Mouse (Mus musculus) right cerebral cortex, postnatal 10 days (tissue): ENCODE results near the gene Plcb3.

Source experiments
- DNase-seq, 2 experiments: peaks; one replicate each; pipeline ENCODE4 v3.0.0; 2021; ENCODE audit warnings: low spot score in 2 of 2

Gene Plcb3

DNA sequence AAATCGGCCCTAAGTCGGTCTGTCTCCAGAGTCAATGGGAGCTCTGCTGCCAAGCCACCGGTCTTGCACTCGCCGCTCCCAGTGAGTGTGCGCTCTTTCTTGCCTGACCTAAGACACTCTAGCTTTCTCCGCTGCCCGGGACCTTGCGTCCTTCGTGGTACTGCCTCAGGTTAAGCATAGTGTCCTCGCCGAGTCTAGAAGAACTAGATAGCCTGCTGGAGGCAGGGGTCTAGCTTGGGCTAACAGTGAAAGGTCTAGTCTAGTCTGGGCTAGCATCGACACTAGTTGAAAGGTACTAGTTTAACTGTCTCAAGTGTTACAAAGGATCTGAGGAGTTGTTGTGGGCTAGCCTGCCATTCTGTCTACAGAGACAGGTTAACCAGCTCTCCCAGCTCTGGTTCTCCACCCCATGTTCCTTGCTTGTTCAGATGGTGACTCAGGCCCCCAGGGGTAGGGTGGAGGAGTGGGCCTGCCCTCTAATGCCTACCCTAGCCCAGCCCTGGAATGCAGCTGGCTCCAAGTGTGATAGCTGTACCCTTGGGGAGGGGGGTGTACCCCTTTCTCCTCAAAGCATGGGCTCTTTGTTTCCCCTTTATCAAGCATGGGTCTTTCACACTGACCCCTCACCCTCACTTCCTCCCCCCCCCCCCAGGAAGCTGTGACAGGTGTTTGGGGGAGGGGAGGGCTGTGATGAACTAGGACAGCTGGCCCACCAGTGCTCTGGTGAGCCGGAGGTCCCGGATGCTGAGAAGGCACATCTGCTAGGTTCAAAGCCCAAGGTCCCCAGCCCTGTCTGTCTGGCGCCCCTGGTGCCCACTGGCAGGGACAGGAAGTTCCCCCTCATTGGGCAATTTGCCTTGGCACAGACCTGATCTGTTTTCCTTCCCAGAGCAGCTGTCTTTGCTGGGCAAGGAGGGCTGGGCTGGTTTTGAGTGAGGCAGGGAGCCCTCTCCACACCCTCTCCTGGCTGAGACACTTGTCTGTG lies at the start of gene Plcb3:
Gene Plcb3 (minus strand): TSS at position 934 of the 985 bp plus-strand sequence.
- DNase-seq: peak; percentile 89 to 92

DNA sequence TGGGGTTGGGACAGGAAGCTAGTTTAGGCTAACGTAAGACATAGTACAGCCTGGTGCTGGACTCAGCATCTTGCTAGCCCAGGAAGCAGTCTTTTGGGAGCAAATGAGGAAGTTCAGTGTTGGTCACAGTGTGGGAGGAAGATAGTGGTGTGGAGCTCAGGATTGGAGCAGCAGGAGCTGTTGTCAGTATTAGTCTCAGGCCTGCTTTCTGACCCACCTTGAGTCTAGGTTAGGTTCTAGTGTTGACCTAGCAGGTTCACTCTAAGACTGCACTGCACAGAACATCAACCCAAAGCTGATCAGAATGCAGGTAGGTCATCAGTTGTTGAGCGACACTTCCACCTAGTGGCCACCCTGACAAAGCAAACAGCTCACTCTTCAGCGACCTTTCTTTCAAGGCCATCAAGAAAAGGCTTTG lies 44.0 kb upstream of the Plcb3 start:
- no peak for DNase-seq

DNA sequence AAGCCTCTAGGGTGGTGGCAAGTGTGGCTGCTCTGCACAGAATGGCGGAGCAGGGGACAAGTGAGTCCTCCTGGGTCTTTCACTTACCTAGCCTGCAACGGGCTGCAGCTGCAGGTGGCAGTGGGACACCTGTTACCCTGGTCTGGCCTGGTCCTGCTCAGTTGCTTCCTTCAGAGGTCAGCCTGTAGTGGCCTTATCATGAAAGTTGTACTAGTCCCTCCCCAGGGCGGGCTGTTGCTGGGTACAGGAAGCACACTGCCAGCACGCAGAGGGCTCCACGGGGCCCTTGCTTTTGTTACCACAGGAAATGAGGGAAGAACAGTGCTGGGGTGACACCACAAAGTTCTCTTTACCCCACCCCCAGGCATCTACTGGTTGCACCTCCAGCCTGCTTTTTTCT lies 42.9 kb upstream of the Plcb3 start, which contains the start of gene Fermt3:
Gene Fermt3 (minus strand): TSS at position 279 of the 400 bp plus-strand sequence.
- DNase-seq: peak; percentile 57 to 67

DNA sequence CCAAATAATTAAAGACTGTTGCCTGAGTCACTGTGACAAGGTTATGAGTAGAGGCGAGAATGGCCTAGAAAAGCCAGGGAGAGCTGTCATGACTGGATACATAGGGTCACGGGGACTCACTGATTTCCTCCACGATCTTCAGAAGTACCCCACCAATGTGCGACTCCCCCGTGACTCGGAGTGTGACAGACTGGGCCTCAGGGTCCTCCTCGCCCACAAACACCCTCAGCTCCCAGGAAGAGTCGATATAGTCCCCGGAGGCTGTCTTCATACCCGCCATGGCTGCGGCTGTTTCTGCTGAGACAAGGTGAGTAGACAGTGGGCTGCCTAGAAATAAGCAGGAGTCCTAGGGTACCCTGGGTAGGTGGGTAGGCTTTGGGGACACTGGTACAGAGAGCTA lies 42.3 kb upstream of the Plcb3 start:
- no peak for DNase-seq

DNA sequence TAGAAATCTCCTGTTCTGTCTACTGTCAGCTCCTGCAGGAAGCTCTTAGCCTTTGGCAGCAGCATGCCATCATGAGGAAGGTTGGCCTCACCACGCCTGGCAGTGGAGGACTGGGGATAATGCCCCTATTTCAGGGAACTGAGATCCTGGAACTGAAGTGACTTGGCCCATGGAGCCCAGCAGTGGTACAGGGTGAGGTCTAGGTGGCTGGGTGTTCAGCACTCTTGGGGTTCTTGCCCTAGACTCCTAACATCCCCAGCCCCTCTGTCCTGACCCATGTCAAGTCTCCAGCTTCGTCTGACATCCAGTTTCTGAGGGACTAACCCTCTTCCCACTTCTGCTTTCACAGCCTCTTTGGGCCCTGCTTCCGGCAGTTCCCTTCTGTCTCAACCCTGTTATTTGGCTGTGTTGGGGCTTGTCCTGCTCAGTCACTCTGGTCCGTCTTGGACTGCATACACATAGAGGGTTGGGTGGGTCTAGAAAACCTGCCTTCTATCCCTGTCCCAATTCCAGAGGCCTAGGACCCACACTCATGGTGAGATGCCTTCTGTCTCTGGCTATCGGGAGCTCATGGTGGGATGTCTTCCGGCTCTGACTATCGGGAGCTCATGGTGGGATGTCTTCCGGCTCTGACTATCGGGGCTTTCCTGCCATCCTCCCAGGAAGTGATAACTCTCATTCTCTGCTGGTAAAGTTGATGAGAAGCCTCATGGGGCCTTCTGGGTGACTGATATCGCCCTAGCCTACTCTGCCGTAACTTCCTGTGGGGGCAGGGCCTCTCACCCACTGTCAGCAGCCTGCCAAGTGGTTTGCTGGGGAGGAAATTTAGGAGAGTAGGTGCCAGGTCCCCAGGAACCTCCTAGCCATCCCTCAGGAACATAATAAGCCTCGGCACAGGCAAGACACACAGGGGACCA lies 41.5 kb upstream of the Plcb3 start:
- DNase-seq: no peak

DNA sequence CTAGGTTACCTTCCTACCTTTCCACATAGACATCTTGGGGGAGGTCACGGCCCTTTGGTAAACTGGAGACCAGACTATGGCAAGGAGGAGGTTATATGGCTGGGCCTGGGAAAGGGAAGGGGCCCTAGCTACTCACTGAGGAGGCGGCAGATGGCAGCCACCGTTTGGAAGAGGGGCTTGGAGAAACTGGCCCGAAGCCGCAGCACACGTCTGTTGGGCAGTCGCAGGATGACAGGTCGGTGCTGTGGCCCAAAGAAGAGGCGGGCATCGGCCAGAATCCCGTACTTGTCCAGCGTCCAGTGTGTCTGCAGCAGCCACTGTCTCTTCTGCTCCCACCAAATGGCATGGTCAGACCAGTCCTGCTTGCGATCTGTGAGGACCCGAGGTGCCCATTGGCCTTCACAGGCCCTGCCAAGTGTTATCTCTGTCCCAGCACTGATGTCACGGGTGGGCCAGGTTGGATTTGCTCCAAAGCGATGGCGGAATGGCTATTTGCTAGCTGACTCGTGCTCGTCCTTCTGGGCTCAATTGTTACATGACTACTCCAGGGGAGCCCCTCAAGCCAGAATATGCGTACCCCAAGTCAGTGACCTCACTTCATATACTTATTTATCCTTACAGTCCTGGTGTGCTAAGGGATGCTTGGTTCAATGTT lies 38.3 kb upstream of the Plcb3 start:
- DNase-seq: no peak

DNA sequence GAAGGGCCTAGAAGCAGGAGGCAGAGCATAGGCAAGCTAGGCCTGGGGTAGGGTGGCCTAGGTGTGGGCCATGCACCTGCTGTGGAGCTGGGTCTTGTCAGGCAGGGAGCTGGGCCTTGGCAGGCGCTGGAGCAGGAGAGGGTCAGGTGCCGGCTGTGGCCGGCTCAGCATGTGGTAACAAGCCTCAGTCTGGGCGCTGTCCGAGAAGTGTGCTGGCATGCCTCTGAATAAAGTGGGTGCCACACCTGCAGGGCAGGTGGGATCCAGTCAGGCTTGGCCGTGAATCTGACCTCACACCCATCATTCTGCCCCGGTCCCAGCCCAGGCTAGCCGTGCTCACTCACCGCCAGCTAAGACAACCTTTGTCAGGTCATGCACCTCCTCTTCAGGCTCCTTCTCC lies 37.7 kb upstream of the Plcb3 start:
- no peak for DNase-seq

DNA sequence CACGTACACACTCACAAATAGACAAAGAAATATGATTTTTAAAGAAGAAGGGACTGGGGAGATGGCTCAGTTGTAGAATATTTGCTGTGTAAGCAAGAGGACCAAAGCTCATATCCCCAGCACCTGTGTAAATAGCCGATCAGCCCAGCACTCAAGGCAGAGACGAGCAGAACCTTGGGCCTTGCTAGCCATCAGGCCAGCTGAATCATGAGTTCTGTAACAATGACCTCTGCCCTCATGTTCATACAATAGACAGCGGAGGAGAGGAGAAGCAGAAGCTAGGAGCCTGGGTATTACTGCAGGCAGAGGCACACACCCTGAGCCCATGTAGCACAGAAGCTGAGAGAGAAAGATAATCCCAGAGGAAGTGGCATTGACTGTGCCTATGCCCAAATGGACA lies 36.2 kb upstream of the Plcb3 start:
- DNase-seq: no peak

DNA sequence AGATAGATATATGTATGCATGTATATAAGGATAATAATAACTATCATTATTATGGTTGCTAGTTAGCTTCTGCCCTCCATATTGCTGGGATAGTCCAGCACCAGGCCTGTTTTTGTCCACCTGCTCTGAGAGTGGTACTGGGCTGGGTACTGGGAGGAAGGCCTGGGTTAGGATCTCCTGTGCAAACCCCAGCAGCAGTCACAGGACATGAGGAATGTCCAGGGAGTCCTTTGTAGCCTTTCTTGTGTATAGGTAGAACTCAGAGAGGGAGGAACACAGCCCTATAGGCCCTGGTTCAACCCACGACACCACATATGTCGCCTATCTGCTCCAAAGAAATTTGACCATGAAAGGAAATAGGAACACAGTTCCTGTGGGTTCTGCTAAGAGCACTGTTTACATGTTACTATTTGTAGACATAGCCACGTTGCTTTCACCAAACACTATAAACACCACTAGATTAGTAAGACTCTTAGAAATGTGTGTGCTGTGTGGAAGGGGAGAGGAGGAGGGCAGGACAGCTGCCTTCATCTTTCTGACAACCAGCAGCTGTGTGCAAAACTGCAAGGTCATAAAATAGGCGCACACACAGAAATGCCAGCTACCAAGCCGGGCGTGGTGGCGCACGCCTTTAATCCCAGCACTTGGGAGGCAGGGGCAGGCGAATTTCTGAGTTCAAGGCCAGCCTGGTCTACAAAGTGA lies 30.8 kb upstream of the Plcb3 start:
- DNase-seq: no peak

DNA sequence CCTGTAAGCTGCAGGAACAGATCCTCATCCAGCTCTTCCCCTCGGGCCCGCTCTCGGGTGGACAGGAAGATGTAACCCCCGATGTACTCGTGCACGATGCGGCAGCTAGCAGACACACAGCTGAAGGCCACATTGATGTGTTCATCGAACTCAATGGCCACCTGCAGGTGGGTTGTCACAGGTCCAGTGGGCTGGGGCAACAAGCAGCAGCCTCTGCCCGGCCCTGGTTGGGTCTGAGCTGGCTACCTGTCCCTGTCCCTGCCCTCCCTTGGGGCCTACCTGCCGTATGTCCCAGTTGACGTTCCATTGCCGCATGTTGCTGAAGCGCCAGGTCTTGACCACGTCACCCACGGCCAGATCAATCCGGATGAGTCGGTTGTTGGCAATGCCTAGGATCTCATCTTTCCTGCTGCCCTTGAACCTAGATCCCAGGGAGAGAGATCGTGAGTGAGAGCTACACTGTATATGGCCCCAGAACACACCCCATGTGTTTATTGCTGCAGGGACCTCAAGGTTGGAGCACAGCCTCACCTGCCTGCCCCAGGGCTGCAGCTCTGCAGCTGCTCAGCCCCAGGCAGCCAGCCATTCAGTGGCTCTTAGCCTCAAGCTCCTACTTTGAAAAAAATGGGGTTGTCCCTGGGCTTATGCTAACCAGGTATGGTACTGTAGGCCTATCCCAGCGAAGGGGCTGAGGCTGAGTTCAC lies 23.2 kb upstream of the Plcb3 start:
- no peak for DNase-seq

DNA sequence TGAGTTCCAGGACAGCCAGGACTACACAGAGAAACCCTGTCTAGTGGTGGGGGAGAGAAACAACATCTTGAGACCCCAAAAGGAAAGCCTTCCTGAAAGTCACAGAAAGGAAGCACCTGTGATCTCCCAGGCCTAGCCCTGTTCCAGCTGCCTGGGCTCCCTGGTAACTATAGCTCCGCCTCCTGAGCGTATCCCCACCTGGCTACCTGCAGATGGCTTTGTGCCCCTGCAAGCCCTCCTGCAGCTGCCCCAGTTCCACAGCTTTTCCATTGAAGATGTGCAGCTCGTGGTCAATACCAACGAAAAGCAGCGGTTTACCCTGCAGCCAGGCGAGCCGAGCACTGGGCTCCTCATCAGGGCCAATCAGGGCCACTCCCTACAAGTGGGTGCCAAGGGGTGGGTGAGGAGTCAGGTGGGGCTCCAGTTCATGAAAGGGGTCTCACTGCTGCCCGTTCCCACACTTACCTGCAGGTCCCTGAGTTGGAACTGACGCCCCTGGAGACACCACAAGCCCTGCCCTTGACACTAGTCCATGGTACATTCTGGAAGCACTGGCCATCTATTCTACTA lies 21.5 kb upstream of the Plcb3 start:
- DNase-seq: no peak

DNA sequence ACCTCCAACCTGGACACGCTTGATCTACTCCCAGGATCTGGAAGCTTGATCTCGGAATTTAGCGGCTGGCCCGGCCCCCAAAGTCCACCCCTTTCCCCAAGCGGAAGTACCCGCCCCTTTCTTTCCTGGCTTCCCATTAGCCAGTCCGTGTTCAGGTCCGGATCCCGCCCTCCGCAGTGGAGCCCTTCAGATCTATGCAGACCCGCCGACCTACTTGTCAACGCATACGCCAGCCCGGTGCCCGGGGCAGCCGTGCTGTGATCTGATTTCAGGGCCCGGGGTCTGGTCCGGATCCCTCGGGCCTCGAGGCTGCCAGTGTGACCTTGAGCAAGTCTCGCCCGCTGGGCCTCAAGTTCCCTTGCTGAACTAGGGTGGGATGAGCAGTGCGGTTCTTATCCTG lies 19.7 kb upstream of the Plcb3 start, which contains the start of the genes Nudt22 and Trpt1:
Gene Nudt22 (minus strand): TSS at position 112 of the 400 bp plus-strand sequence.
Gene Trpt1 (plus strand): TSS at position 126 of the 400 bp plus-strand sequence.
- peak; percentile 90 for DNase-seq

DNA sequence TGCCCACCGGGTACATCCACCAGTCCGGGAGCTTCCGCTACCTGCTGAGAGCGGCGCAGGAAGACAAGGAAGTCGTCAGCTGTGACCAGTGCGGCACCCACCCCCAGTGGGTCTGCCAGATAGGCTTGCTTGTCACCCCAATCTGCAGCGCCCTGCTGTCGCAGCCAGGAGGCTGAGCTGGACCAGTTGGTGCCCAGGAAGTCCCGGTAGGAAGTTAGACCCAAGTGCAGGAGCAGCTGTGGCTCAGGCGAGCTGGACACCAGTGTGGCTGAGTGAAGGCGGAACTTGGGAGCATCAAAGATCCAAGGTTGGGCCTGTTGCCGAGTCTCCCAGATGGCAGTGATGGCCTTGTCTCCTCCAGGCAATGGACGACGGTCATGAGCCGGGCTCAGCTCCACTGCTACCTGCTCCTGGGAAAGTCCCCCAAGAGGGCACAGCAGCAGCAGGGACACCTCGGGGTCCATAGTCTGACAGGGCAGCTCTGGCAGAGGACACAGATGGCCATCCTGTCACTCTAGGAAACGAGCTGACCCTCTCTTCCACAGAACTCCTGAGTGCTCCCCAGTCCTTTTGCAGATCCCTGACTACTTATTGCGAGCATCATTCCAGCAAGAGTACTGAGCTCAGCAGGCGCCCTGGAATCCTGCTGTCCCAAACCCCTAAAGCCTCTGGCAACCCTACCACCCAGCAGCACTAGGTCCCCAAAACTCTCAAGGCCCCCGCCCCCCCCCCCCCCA lies 19.2 kb upstream of the Plcb3 start:
- DNase-seq: no peak

DNA sequence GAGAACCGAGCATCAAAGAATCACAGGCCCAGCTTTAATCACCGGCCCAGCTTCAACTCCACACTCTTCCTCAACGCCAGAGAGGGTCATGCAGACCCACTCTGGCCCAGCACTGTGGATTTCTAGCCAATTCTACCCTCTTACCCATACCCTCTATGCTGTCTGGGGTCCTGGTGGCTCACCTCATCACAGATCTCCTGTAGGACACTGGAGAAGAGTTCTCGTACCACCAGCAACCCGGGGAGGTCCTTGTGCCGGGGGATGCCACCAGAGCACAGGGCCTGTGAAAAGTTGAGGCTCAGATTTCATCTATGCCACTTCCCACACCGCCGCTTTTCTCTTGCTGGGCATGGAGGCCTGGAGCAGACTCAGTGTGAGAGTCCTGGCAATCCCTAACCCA lies 18.2 kb upstream of the Plcb3 start:
- DNase-seq: peak in 1 of 2 experiments; percentile 24

DNA sequence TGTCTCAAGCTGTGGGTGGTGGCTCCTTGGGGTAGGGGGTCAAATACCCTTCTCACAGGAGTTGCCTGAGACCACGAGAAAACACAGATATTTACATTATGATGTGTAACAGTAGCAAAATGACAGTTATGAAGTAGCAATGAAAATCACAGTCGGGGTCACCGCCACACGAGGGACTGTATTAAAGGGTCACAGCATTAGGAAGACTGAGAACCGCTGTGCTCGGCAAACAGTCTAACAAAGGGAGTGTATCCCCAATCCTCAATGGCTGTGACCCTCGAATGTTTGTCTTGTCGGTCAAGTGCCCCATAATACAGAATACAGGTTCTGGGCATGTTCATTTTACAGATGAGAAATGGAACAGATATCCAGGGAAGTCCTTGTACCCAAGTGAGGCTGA lies 17.7 kb upstream of the Plcb3 start:
- peak in 1 of 2 experiments; percentile 24 for DNase-seq

DNA sequence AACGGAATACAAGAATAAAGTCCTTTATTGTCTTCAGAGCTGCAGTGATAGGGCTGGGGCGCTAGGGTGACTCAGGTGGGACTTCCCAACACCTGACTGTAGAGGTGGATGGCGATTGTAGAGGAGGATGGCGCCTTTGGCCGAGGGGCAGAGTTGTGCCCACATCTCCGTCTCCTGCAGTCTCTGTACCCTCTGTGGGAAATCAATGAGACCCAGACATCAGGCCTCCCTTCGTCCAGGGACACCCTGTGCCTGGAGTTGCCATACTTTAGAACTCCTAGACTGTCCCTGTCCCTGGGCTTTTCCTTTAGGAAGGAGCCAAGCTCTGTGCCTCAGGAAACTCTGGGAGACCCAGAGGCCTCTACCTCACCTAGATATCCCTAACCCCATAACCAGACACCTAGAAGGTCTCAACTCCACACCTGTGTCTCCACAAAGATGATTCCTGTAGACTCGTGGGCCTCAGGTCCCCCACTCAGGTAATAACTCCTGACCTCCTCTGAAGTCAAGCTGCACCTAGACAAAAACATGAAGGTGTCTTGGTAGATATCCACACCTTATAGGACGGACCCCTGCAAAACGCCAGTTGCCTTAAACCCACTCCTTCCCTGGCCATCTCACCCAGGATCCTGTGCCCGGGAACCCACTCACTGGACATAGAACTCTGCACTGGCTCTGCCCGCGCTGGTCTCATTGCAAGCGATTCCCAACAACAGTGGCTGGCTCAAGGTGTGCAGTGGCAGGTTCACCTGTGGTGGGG lies 16.9 kb upstream of the Plcb3 start:
- DNase-seq: peak in 1 of 2 experiments; percentile 31

DNA sequence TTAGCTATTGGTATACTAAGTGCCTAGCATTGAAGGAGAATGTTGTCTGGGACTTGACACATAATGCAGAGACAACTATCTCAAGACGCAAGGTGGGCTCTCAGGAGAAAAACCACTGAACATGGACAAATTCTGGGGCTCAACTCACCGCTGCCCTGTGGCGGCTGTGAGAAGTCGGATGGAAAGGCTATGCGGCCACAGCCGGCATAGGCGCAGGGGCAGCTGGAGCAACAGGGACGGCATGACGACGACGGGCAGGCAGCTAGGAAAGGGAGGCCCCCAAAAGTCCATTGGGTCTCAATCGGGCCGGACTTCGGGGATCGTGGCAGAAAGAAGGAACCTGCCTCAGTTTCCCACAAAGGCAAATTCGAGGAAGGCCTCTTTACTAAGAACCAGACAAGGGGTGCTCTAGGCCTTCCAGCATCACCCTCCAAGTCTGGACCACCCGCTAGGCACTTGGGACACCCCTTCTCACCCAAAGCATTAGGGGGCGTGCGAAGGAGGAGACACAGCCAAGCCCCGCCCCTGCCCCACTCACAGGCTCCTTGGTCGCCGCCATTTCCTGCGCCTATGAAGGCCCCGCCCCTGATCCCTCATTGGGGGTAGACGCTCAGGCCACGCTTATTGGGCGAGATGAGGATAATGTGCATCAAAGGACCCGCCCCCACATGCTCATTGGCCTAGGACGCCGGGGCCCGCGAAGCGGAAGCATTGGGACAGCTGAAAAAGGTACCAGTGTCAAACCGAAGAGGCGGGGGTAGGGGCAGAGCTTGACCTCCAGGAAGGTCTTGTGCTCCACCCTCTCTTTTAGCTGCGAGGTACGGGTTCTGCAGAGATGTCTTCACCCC lies 16.0 kb upstream of the Plcb3 start, which contains the start of gene Dnajc4:
Gene Dnajc4 (minus strand): TSS at position 562 of the 848 bp plus-strand sequence.
- DNase-seq: peak; percentile 98
